ENCODE assay signal across 20 mouse cellular contexts in genomic region chr2:105417663-105418062, GRCm38 (mm10).
"Had no signal": no experiment of that assay in that cellular context is flagged by ENCODE, and none has a peak within 500 bp of the region (broad histone marks: within the 10 kb centered on the region; RNA-seq: fewer than 3 reads in every experiment).

No protein-coding gene starts in this region.

- H3K4me3 ChIP-seq: kidney, embryonic 15.5 days; limb, embryonic 10.5 days; limb, embryonic 13.5 days; liver, embryonic 12.5 days; liver, embryonic 15.5 days; lung, embryonic 15.5 days; midbrain, embryonic 12.5 days; midbrain, embryonic 15.5 days; neural tube, embryonic 12.5 days; neural tube, embryonic 15.5 days had no signal

- H3K36me3 ChIP-seq: kidney, embryonic 15.5 days; limb, embryonic 10.5 days; limb, embryonic 13.5 days; liver, embryonic 12.5 days; liver, embryonic 15.5 days; lung, embryonic 15.5 days; midbrain, embryonic 12.5 days; midbrain, embryonic 15.5 days; neural tube, embryonic 12.5 days; neural tube, embryonic 15.5 days had no signal

- H3K4me2 ChIP-seq: kidney, embryonic 15.5 days; limb, embryonic 13.5 days; liver, embryonic 12.5 days; liver, embryonic 15.5 days; lung, embryonic 15.5 days; midbrain, embryonic 12.5 days; midbrain, embryonic 15.5 days; neural tube, embryonic 12.5 days; neural tube, embryonic 15.5 days had no signal

- H3K9ac ChIP-seq: kidney, embryonic 15.5 days; limb, embryonic 13.5 days; liver, embryonic 12.5 days; liver, embryonic 15.5 days; lung, embryonic 15.5 days; midbrain, embryonic 12.5 days; midbrain, embryonic 15.5 days; neural tube, embryonic 12.5 days; neural tube, embryonic 15.5 days had no signal

- H3K9me3 ChIP-seq: kidney, embryonic 15.5 days; limb, embryonic 10.5 days; limb, embryonic 13.5 days; liver, embryonic 12.5 days; liver, embryonic 15.5 days; lung, embryonic 15.5 days; midbrain, embryonic 12.5 days; midbrain, embryonic 15.5 days; neural tube, embryonic 12.5 days; neural tube, embryonic 15.5 days had no signal

- H3K4me1 ChIP-seq: lung, embryonic 15.5 days; neural tube, embryonic 12.5 days had no signal

- ATAC-seq: midbrain, embryonic 15.5 days had no signal

- H3K27ac ChIP-seq: kidney, embryonic 15.5 days; limb, embryonic 10.5 days; limb, embryonic 13.5 days; liver, embryonic 12.5 days; liver, embryonic 15.5 days; lung, embryonic 15.5 days; midbrain, embryonic 12.5 days; midbrain, embryonic 15.5 days; neural tube, embryonic 12.5 days; neural tube, embryonic 15.5 days had no signal

- DNase-seq: kidney, postnatal 14 days; kidney, postnatal 4 days; liver; lung, adult 18-20 months; lung, postnatal 10 days; lung, postnatal 36 days; right cerebral cortex, postnatal 25 days; spleen, adult 18-20 months; thymus, adult 18-20 months; thymus, postnatal 36 days had no signal

- H3K27me3 ChIP-seq: liver, embryonic 12.5 days; liver, embryonic 15.5 days; lung, embryonic 15.5 days; midbrain, embryonic 15.5 days; neural tube, embryonic 12.5 days; neural tube, embryonic 15.5 days had no signal
